Mouse (Mus musculus): ENCODE results near the gene Suds3. TPM values are rescaled to one million over a fixed set of nuclear protein-coding genes. Genes with fewer than 3 reads are reported as not detected.
A peak's percentile ranks its signal among the peaks of the same experiment; 100 is the strongest.

Suds3 gene
- polyA plus RNA-seq, 1 experiment from 2014 or later, result 106 TPM

GRCm38 (mm10) chr5:117089786-117090185, 26.1 kb downstream of the Suds3 start:
- Histone ChIP-seq H3K27ac (no peak overlapping the region), H3K4me3 (replicated peaks) (no peak overlapping the region), H3K36me3 (peaks cover 40% of the 10 kb centered on the region), H3K9ac (replicated peaks) (no peak overlapping the region), H3K27me3 (peaks cover 19% of the 10 kb centered on the region), H3K4me2 (no peak overlapping the region), H3K9me3 (no peaks in the 10 kb centered on the region), H3K4me1 (replicated peaks) (peaks cover 17% of the 10 kb centered on the region)
- 0 out of 2 replicates have a peak, but pooled peaks have one; percentile 11 for ATAC-seq (ENCODE audit: insufficient number of reproducible peaks, insufficient read depth, low FRiP score, low TSS enrichment, low read depth)
- 31% methylated on average over 4 of the region's 6 CpGs for WGBS

- no peaks in the 10 kb centered on the region for H3K9me3 ChIP-seq
- H3K27ac ChIP-seq, result no peak overlapping the region
- no peak overlapping the region for H3K9ac ChIP-seq (replicated peaks)
- no peak overlapping the region for H3K4me2 ChIP-seq
- no peak for ATAC-seq (ENCODE audit: insufficient number of reproducible peaks, insufficient read depth, low FRiP score, low TSS enrichment, low read depth)
- peaks cover 33% of the 10 kb centered on the region for H3K36me3 ChIP-seq
- no peak overlapping the region for H3K4me3 ChIP-seq (replicated peaks)
- peaks cover 21% of the 10 kb centered on the region for H3K27me3 ChIP-seq
- H3K4me1 ChIP-seq (replicated peaks), result peaks cover 17% of the 10 kb centered on the region
- WGBS, result 35% methylated on average over 3 of the region's 3 CpGs
These were observed 26.8 kb downstream of the Suds3 start for GRCm38 (mm10) chr5:117089147-117089546.

GRCm38 (mm10) chr5:117087718-117088117, 28.2 kb downstream of the Suds3 start:
- Histone ChIP-seq H3K4me2 (peak overlapping the region; percentile 45), H3K9ac (replicated peaks) (no peak overlapping the region), H3K27ac (no peak overlapping the region), H3K4me3 (replicated peaks) (0 out of 2 replicates have a peak overlapping the region, but pooled peaks have one; percentile 1), H3K36me3 (peaks cover 19% of the 10 kb centered on the region), H3K4me1 (replicated peaks) (peaks cover 17% of the 10 kb centered on the region), H3K9me3 (no peaks in the 10 kb centered on the region), H3K27me3 (peaks cover 23% of the 10 kb centered on the region)
- ATAC-seq (ENCODE audit: insufficient number of reproducible peaks, insufficient read depth, low FRiP score, low TSS enrichment, low read depth), result no peak
- 5% methylated on average over 13 of the region's 13 CpGs for WGBS

- Histone ChIP-seq H3K4me3 (replicated peaks) (peak overlapping the region; percentile 7; the same call in 1 of the 2 replicates), H3K27ac (no peak overlapping the region), H3K4me2 (peak overlapping the region; percentile 46), H3K9me3 (0 out of 2 replicates have a peak, but pooled peaks cover 4% of the 10 kb centered on the region), H3K36me3 (no peaks in the 10 kb centered on the region), H3K27me3 (no peaks in the 10 kb centered on the region), H3K4me1 (replicated peaks) (peaks cover 18% of the 10 kb centered on the region), H3K9ac (replicated peaks) (no peak overlapping the region)
- 0 out of 2 replicates have a peak, but pooled peaks have one; percentile 52 for ATAC-seq (ENCODE audit: insufficient number of reproducible peaks, insufficient read depth, low FRiP score, low TSS enrichment, low read depth)
- WGBS, result 10% methylated on average over 10 of the region's 10 CpGs
These were observed 46.4 kb downstream of the Suds3 start for GRCm38 (mm10) chr5:117069498-117069894.

- peak overlapping the region; percentile 46 for H3K4me2 ChIP-seq
- no peaks in the 10 kb centered on the region for H3K27me3 ChIP-seq
- WGBS, result 14% methylated on average over 19 of the region's 19 CpGs
- no peaks in the 10 kb centered on the region for H3K36me3 ChIP-seq
- peak overlapping the region; percentile 7; the same call in 1 of the 2 replicates for H3K4me3 ChIP-seq (replicated peaks)
- 0 out of 2 replicates have a peak, but pooled peaks cover 4% of the 10 kb centered on the region for H3K9me3 ChIP-seq
- H3K4me1 ChIP-seq (replicated peaks), result peaks cover 20% of the 10 kb centered on the region
- ATAC-seq (ENCODE audit: insufficient number of reproducible peaks, insufficient read depth, low FRiP score, low TSS enrichment, low read depth), result peak; percentile 57; the same call in 1 of the 2 replicates
- peak overlapping the region; percentile 23; the same call in 1 of the 2 replicates for H3K27ac ChIP-seq
- H3K9ac ChIP-seq (replicated peaks), result no peak overlapping the region
These were observed 47.0 kb downstream of the Suds3 start for GRCm38 (mm10) chr5:117068808-117069497.

- no peak overlapping the region for H3K4me2 ChIP-seq
- ATAC-seq (ENCODE audit: insufficient number of reproducible peaks, insufficient read depth, low FRiP score, low TSS enrichment, low read depth), result no peak
- H3K4me3 ChIP-seq (replicated peaks), result no peak overlapping the region
- H3K9ac ChIP-seq (replicated peaks), result no peak overlapping the region
- no peak overlapping the region for H3K27ac ChIP-seq
- WGBS, result 75% methylated on average over 13 of the region's 13 CpGs
- no peaks in the 10 kb centered on the region for H3K27me3 ChIP-seq
- no peaks in the 10 kb centered on the region for H3K36me3 ChIP-seq
- peaks cover 20% of the 10 kb centered on the region for H3K4me1 ChIP-seq (replicated peaks)
- H3K9me3 ChIP-seq, result 0 out of 2 replicates have a peak, but pooled peaks cover 4% of the 10 kb centered on the region
These were observed 47.7 kb downstream of the Suds3 start for GRCm38 (mm10) chr5:117068181-117068580.

- 32% methylated on average over 2 of the region's 2 CpGs for WGBS
- Histone ChIP-seq H3K9ac (replicated peaks) (no peak overlapping the region), H3K36me3 (no peaks in the 10 kb centered on the region), H3K4me2 (no peak overlapping the region), H3K4me3 (replicated peaks) (no peak overlapping the region), H3K9me3 (0 out of 2 replicates have a peak, but pooled peaks cover 4% of the 10 kb centered on the region), H3K27ac (no peak overlapping the region), H3K4me1 (replicated peaks) (0 out of 2 replicates have a peak, but pooled peaks cover 4% of the 10 kb centered on the region), H3K27me3 (no peaks in the 10 kb centered on the region)
- no peak for ATAC-seq (ENCODE audit: insufficient number of reproducible peaks, insufficient read depth, low FRiP score, low TSS enrichment, low read depth)
These were observed 54.7 kb downstream of the Suds3 start for GRCm38 (mm10) chr5:117061251-117061650.

- H3K27me3 ChIP-seq, result no peaks in the 10 kb centered on the region
- H3K27ac ChIP-seq, result no peak overlapping the region
- H3K36me3 ChIP-seq, result no peaks in the 10 kb centered on the region
- H3K9ac ChIP-seq (replicated peaks), result no peak overlapping the region
- H3K4me3 ChIP-seq (replicated peaks), result no peak overlapping the region
- no peak for ATAC-seq (ENCODE audit: insufficient number of reproducible peaks, insufficient read depth, low FRiP score, low TSS enrichment, low read depth)
- H3K4me1 ChIP-seq (replicated peaks), result 0 out of 2 replicates have a peak, but pooled peaks cover 4% of the 10 kb centered on the region
- 0 out of 2 replicates have a peak, but pooled peaks cover 2% of the 10 kb centered on the region for H3K9me3 ChIP-seq
- WGBS, result 78% methylated on average over 18 of the region's 18 CpGs
- H3K4me2 ChIP-seq, result no peak overlapping the region
These were observed 55.3 kb downstream of the Suds3 start for GRCm38 (mm10) chr5:117060484-117061130.

GRCm38 (mm10) chr5:117049940-117050339, 66.0 kb downstream of the Suds3 start:
- Histone ChIP-seq H3K4me1 (replicated peaks) (no peaks in the 10 kb centered on the region), H3K27me3 (no peaks in the 10 kb centered on the region), H3K27ac (no peak overlapping the region), H3K9ac (replicated peaks) (no peak overlapping the region), H3K4me2 (no peak overlapping the region), H3K9me3 (0 out of 2 replicates have a peak, but pooled peaks cover 2% of the 10 kb centered on the region), H3K4me3 (replicated peaks) (no peak overlapping the region), H3K36me3 (no peaks in the 10 kb centered on the region)
- ATAC-seq (ENCODE audit: insufficient number of reproducible peaks, insufficient read depth, low FRiP score, low TSS enrichment, low read depth), result no peak
- 90% methylated on average over 7 of the region's 7 CpGs for WGBS

GRCm38 (mm10) chr5:117045101-117045500, 70.8 kb downstream of the Suds3 start:
- Histone ChIP-seq H3K4me3 (replicated peaks) (no peak overlapping the region), H3K36me3 (no peaks in the 10 kb centered on the region), H3K27me3 (no peaks in the 10 kb centered on the region), H3K4me1 (replicated peaks) (no peaks in the 10 kb centered on the region), H3K27ac (no peak overlapping the region), H3K9me3 (no peaks in the 10 kb centered on the region), H3K9ac (replicated peaks) (no peak overlapping the region), H3K4me2 (no peak overlapping the region)
- 66% methylated on average over 10 of the region's 10 CpGs for WGBS
- ATAC-seq (ENCODE audit: insufficient number of reproducible peaks, insufficient read depth, low FRiP score, low TSS enrichment, low read depth), result no peak

- Histone ChIP-seq H3K9me3 (no peaks in the 10 kb centered on the region), H3K4me1 (replicated peaks) (no peaks in the 10 kb centered on the region), H3K36me3 (no peaks in the 10 kb centered on the region), H3K27ac (no peak overlapping the region), H3K27me3 (no peaks in the 10 kb centered on the region), H3K9ac (replicated peaks) (no peak overlapping the region), H3K4me2 (no peak overlapping the region), H3K4me3 (replicated peaks) (no peak overlapping the region)
- WGBS, result 69% methylated on average over 11 of the region's 11 CpGs
- ATAC-seq (ENCODE audit: insufficient number of reproducible peaks, insufficient read depth, low FRiP score, low TSS enrichment, low read depth), result no peak
These were observed 73.3 kb downstream of the Suds3 start for GRCm38 (mm10) chr5:117042661-117043060.
